Mouse (Mus musculus) liver, adult 2 months (tissue): ENCODE data around the gene Ntpcr.

Experiments used
- CTCF ChIP-seq: fragments of 200-500 bp; IDR thresholded peaks from 2 replicates; pipeline ENCODE4 v1.5.1; 2011; ENCODE audit warnings: low read depth, low read length, control low read depth
- POLR2A ChIP-seq: fragments of 200-500 bp; IDR thresholded peaks from 2 replicates; pipeline ENCODE4 v1.6.1; 2011; ENCODE audit warnings: low read length, control low read depth; ENCODE audit not compliant: insufficient read depth; ENCODE audit errors: extremely low read depth

DNA sequence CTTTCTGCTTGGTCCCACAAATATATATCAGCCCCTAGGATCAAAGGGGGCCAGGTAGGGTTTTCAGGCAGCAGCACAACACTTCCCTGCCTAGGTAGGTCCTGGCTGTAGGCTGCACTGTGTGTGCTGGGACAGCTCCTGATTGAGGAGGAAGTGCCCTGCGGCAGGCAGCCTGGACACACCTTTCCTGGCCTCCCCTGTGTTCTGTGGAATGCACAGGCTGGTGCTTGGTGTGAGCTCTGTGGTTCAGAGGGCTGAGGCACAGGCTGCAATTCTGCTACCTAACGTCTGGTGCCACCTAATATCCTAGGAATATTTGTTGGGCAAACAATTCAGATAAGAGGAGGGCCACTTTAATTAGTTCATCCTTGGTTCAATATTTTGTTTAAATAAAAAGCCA lies 12.1 kb downstream of the Ntpcr start:
- TF ChIP-seq CTCF (no peak), POLR2A (no peak)
